Mouse (Mus musculus) adrenal gland, postnatal 25 days (tissue): Measurements from ENCODE around the gene Gtse1. TPM values are rescaled to one million over a fixed set of nuclear protein-coding genes. Genes with fewer than 3 reads are reported as not detected.

ENCODE experiments used
- total RNA-seq: library from RNA; stranded (reverse); gene quantifications from 2 replicates; pipeline ENCODE4 v1.2.3, GENCODE M21; 2021

The Gtse1 gene
- total RNA-seq, 1 experiment from 2014 or later = 2.3 TPM

Other genes with a start within 250 kb of the Gtse1 start
- gene Ppara, start 124.8 kb upstream of the Gtse1 start, total RNA-seq = 28.5 and 42.3 TPM in 2 replicates
- 23.9 and 32.4 TPM in 2 replicates for gene Cdpf1, start 48.0 kb upstream of the Gtse1 start, total RNA-seq
- gene Pkdrej, start 38.0 kb upstream of the Gtse1 start, total RNA-seq = 0.19 and 0.43 TPM in 2 replicates
- gene Ttc38, start 27.4 kb upstream of the Gtse1 start, total RNA-seq = 13.5 and 23.4 TPM in 2 replicates
- gene Trmu, start 19.6 kb downstream of the Gtse1 start, total RNA-seq = 31.0 and 34.2 TPM in 2 replicates
- gene Celsr1, start 174.0 kb downstream of the Gtse1 start, total RNA-seq = 6.9 and 8.7 TPM in 2 replicates
- 10.1 and 17.4 TPM in 2 replicates for gene Gramd4, start 197.9 kb downstream of the Gtse1 start, total RNA-seq